Mouse (Mus musculus): ENCODE data around the gene Ssxb1. TPM values are rescaled to one million over a fixed set of nuclear protein-coding genes. Genes with fewer than 3 reads are reported as not detected.
"Not testable (repeated sequence)": the region's sequence is repeated elsewhere in the genome, so short reads cannot be mapped to it uniquely, and the experiment has no call there.

Gene Ssxb1
- polyA plus RNA-seq (2012; rRNA removed): not detected in 2 replicates

- not testable (repeated sequence) for DNase-seq (ENCODE audit: extremely low spot score in 1 of 2, low spot score in 1 of 2)
Measured at GRCm38 (mm10) chrX:8413005-8413404, at the start of gene Ssxb1. Gene Ssxb1, plus strand, starts transcription at chrX:8413305.

DNA sequence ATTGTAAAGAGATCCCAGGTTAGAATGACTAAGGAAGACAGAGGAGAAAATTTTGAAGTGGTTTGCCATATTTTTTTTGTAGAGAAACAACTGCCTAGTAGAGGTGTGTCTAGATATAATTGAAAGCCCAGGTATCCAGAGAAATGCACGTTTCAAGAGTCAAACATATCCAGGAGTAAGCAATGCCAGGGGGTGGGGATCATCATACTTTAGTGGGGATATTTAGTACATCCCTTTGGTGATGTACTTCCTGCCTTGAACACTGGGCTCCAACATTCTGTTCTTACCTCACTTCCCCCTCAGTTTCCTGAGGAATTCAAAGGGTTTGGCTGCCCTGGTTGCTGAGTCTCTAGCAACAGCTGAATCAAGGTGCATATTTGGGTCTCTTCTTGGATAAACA is 46.4 kb upstream of the Ssxb1 start, which contains the start of gene Ssxb9:
TSS of gene Ssxb9 (plus strand) at position 301 of the 400 bp plus-strand sequence.
- DNase-seq (ENCODE audit: extremely low spot score in 1 of 2, low spot score in 1 of 2): not testable (repeated sequence)

DNA sequence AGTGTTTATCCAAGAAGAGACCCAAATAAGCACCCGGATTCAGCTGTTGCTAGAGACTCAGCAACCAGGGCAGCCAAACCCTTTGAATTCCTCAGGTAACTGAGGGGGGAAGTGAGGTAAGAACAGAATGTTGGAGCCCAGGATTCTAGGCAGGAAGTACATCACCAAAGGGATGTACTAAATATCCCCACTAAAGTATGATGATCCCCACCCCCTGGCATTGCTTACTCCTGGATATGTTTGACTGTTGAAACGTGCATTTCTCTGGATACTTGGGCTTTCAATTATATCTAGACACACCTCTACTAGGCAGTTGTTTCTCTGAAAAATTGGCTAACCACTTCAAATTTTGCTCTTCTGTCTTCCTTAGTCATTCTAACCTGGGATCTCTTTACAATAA is 48.5 kb downstream of the Ssxb1 start, which contains the start of gene Ssxb2:
TSS of gene Ssxb2 (minus strand) at position 101 of the 400 bp plus-strand sequence.
- DNase-seq (ENCODE audit: extremely low spot score in 1 of 2, low spot score in 1 of 2): not testable (repeated sequence)

Other genes starting within 250 kb of the Ssxb1 start
- gene Tbc1d25, start 237.1 kb upstream of the Ssxb1 start, polyA plus RNA-seq (2012; rRNA removed): 16.7 TPM in 2 replicates
- 20.0 and 22.7 TPM in 2 replicates for gene Ebp, start 219.8 kb upstream of the Ssxb1 start, polyA plus RNA-seq (2012; rRNA removed)
- 112 and 115 TPM in 2 replicates for gene Porcn, start 206.8 kb upstream of the Ssxb1 start, polyA plus RNA-seq (2012; rRNA removed)
- gene Ftsj1, start 160.9 kb upstream of the Ssxb1 start, polyA plus RNA-seq (2012; rRNA removed): 28.2 and 28.4 TPM in 2 replicates
- gene Slc38a5, start 142.2 kb upstream of the Ssxb1 start, polyA plus RNA-seq (2012; rRNA removed): 10.3 and 12.2 TPM in 2 replicates
- not detected in 2 replicates for gene Ssxb10, start 85.9 kb upstream of the Ssxb1 start, polyA plus RNA-seq (2012; rRNA removed)
- gene Ssxb9, start 46.3 kb upstream of the Ssxb1 start, polyA plus RNA-seq (2012; rRNA removed): not detected in 2 replicates
- gene Ssxb2, start 48.4 kb downstream of the Ssxb1 start, polyA plus RNA-seq (2012; rRNA removed): not detected in 2 replicates
- gene Gm14459, start 111.6 kb downstream of the Ssxb1 start, polyA plus RNA-seq (2012; rRNA removed): not detected in 2 replicates
- gene Ssxb6, start 134.9 kb downstream of the Ssxb1 start, polyA plus RNA-seq (2012; rRNA removed): not detected in 2 replicates
- not detected in 2 replicates for gene Ssxb3, start 178.5 kb downstream of the Ssxb1 start, polyA plus RNA-seq (2012; rRNA removed)

Data from frontal cortex, adult 2 months (tissue).